Mouse (Mus musculus) heart, embryonic 14.5 days (tissue): Measurements from ENCODE around the gene Islr. TPM values are rescaled to one million over a fixed set of nuclear protein-coding genes. Genes with fewer than 3 reads are reported as not detected.

Source experiments
- ATAC-seq: fragments of 200-750 bp; cut with Nextera tagmentation; 2 replicates; pipeline ENCODE4 v1.8.0; 2017; ENCODE audit warnings: low read depth, moderate TSS enrichment; ENCODE audit not compliant: insufficient number of reproducible peaks, insufficient read depth, low FRiP score
- H3K27ac ChIP-seq, 2 experiments: fragments of 200-500 bp in 1 of 2; fragments of 300-500 bp in 1 of 2; sonication (generic) in 1 of 2; replicated peaks in 1 of 2; 2 replicates each; pipeline ENCODE4 v1.5.1; 2012 to 2014; ENCODE audit warnings: low read depth in 2 of 2, low read length in 2 of 2, control low read depth in 1 of 2, mild to moderate bottlenecking in 1 of 2, mixed read lengths in 1 of 2; ENCODE audit not compliant: control insufficient read depth in 1 of 2, insufficient read depth in 1 of 2
- H3K27me3 ChIP-seq: fragments of 300-500 bp; sonication (generic); 2 replicates; pipeline ENCODE4 v1.6.1; 2014; ENCODE audit warnings: mild to moderate bottlenecking, low read length, control low read depth; ENCODE audit not compliant: control insufficient read depth, insufficient read depth
- H3K36me3 ChIP-seq: fragments of 300-500 bp; sonication (generic); 2 replicates; pipeline ENCODE4 v1.6.1; 2014; ENCODE audit warnings: mild to moderate bottlenecking, control low read depth, low read length, mixed read lengths; ENCODE audit not compliant: control insufficient read depth, insufficient read depth
- H3K4me1 ChIP-seq, 2 experiments: fragments of 200-500 bp in 1 of 2; fragments of 300-500 bp in 1 of 2; sonication (generic) in 1 of 2; 2 replicates each; pipeline ENCODE4 v1.6.1; 2012 to 2014; ENCODE audit warnings: low read length in 2 of 2, control low read depth in 1 of 2, mixed read lengths in 1 of 2; ENCODE audit not compliant: control insufficient read depth in 2 of 2, insufficient read depth in 2 of 2
- H3K4me2 ChIP-seq: fragments of 300-500 bp; sonication (generic); 2 replicates; pipeline ENCODE4 v1.6.1; 2014; ENCODE audit warnings: mild to moderate bottlenecking, low read length
- H3K4me3 ChIP-seq, 2 experiments: fragments of 200-500 bp in 1 of 2; fragments of 300-500 bp in 1 of 2; sonication (generic) in 1 of 2; 2 replicates each; pipeline ENCODE4 v1.5.1; 2012 to 2014; ENCODE audit warnings: low read length in 2 of 2, mild to moderate bottlenecking in 2 of 2, control low read depth in 1 of 2, low read depth in 1 of 2, moderate library complexity in 1 of 2; ENCODE audit not compliant: control insufficient read depth in 1 of 2, insufficient read depth in 1 of 2
- H3K9ac ChIP-seq: fragments of 300-500 bp; sonication (generic); 2 replicates; pipeline ENCODE4 v1.6.1; 2014; ENCODE audit warnings: mild to moderate bottlenecking, low read length
- H3K9me3 ChIP-seq: fragments of 300-500 bp; sonication (generic); 2 replicates; pipeline ENCODE4 v1.6.1; 2016; ENCODE audit warnings: low read length, control low read depth; ENCODE audit not compliant: control insufficient read depth
- WGBS: fragments of 180-500 bp; shearing (Covaris S2); extraction: QIAGEN DNeasy Blood & Tissue Kit; methylation state at CpG from one replicate; pipeline ENCODE4 v1.1.7; 2014; 5-methylcytosine and 5-hydroxymethylcytosine counted together
- polyA plus RNA-seq: library from polyadenylated mRNA; unstranded; fragments of >200 nt; fragmentation: Nextera tagmentation; extraction: Ambion mirVana; gene quantifications from 2 replicates; pipeline ENCODE4 v1.2.1, GENCODE M21; 2014

Gene Islr
- polyA plus RNA-seq, 1 experiment from 2014 or later, result 15.6 TPM

DNA sequence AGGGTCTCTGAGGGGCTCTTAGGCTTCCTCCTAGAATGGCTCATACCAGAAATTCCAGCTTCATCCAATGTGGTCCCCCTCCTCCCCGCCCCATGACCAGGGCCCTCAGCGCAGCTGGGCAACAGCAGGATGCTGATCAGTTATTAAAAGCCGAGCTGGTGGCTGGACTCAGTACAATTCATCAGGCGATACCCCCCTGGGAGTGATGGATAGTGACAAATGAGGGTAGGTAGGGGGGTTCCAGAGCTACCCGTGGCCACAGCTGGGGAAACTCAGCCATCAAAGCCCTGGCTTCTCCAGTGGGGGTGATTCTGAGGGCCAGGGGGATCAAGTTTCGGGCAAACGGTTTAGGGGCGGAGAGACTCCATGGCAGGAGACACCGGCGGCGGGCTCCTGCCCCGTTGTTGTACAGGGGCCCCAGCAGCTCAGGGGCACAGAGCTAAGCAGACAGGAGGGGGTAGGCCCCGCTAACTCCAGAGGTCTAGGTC, 75.1 kb downstream of the Islr start:
- Histone ChIP-seq H3K4me2 (peak overlapping the region; percentile 21; the same call in 1 of the 2 replicates), H3K4me1 (peaks cover 25 to 29% of the 10 kb centered on the region in 2 experiments; a peak in 3 of 4 replicates), H3K9me3 (no peaks in the 10 kb centered on the region), H3K27me3 (peaks cover 37% of the 10 kb centered on the region), H3K27ac (no peak overlapping the region), H3K9ac (no peak overlapping the region), H3K4me3 (no peak overlapping the region), H3K36me3 (no peaks in the 10 kb centered on the region)
- 9% methylated on average over 13 of the region's 13 CpGs for WGBS
- no peak for ATAC-seq

DNA sequence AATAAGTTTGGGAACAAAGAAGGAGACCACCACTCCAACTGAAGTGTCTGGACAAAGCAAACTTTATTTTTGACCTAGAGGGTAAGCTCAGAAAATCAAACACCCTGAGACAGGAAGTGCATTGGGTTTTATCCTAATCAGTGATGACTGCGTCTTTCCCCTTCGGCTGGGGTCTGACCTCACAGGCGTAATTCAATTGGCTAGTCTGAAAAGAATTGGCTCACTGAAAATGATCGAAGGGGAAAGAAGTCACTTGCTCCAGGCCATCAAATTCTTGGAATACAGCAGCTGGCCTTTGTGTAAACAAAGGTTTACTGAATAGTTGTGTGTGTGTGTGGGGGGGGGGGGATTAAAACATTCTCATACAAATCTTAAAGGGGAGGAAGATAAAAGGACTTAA, 78.3 kb downstream of the Islr start:
- peaks cover 18% of the 10 kb centered on the region in 2 experiments; a peak in 3 of 4 replicates for H3K4me1 ChIP-seq
- WGBS, result 60% methylated on average over 4 of the region's 4 CpGs
- peaks cover 31% of the 10 kb centered on the region for H3K27me3 ChIP-seq
- H3K9me3 ChIP-seq, result no peaks in the 10 kb centered on the region
- no peak overlapping the region for H3K27ac ChIP-seq
- H3K36me3 ChIP-seq, result no peaks in the 10 kb centered on the region
- no peak overlapping the region for H3K4me3 ChIP-seq
- ATAC-seq, result no peak
- H3K9ac ChIP-seq, result no peak overlapping the region
- H3K4me2 ChIP-seq, result no peak overlapping the region

DNA sequence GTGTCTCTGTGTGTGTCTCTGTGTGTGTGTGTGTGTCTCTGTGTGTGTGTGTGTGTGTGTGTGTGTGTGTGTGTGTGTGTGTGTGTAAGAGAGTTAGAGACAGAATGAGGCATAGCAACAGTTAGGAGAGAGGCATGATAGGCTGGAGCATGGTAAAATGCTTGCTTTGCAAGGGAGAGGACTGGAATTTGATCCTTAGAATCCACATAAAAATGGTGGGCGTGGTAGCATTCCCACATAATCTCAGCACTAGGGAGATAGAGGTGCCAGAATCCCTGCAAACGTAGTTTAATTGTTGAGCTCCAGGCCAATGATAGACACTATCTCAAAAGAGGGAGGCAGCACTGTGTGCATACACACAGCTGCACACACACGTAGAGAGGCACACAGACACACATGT, 79.0 kb downstream of the Islr start:
- Histone ChIP-seq H3K9ac (no peak overlapping the region), H3K36me3 (no peaks in the 10 kb centered on the region), H3K9me3 (no peaks in the 10 kb centered on the region), H3K4me2 (no peak overlapping the region), H3K4me1 (peaks cover 20% of the 10 kb centered on the region in 2 experiments; a peak in 3 of 4 replicates), H3K27ac (no peak overlapping the region), H3K27me3 (peaks cover 25% of the 10 kb centered on the region), H3K4me3 (no peak overlapping the region)
- 43% methylated on average over 3 of the region's 3 CpGs for WGBS
- ATAC-seq, result no peak

DNA sequence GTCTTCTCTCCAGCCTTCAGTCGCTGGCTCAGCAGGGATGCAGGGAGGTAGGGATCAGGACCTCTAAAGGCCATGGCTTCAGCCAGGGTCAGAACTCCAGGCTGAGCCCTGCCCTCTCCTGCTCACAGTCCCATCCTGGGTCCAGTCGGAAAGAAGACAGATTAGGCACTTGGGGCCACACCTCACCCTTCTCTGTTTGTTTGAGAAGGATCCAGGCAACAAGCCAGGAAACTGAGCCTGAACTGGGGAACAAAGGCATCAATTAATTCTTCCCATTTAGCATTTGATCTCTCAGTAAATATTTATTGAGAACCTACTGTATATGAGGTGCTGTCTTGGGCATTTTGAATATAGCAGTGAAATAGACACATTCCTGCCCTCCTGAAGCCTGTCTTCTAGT, 85.4 kb downstream of the Islr start, which contains the start of gene Ccdc33:
TSS of gene Ccdc33 (minus strand) at position 153 of the 400 bp plus-strand sequence.
- no peak within 1 kb of the TSS for H3K27ac ChIP-seq
- no peaks in the 10 kb centered on the region for H3K36me3 ChIP-seq
- peaks cover 53% of the 10 kb centered on the region for H3K27me3 ChIP-seq
- peaks cover 15 to 26% of the 10 kb centered on the region in 2 experiments for H3K4me1 ChIP-seq
- H3K9me3 ChIP-seq, result no peaks in the 10 kb centered on the region
- ATAC-seq, result no peak
- no peak within 1 kb of the TSS for H3K4me2 ChIP-seq
- H3K4me3 ChIP-seq, result no peak within 1 kb of the TSS
- WGBS, result 27% methylated on average over 2 of the region's 2 CpGs
- no peak within 1 kb of the TSS for H3K9ac ChIP-seq

DNA sequence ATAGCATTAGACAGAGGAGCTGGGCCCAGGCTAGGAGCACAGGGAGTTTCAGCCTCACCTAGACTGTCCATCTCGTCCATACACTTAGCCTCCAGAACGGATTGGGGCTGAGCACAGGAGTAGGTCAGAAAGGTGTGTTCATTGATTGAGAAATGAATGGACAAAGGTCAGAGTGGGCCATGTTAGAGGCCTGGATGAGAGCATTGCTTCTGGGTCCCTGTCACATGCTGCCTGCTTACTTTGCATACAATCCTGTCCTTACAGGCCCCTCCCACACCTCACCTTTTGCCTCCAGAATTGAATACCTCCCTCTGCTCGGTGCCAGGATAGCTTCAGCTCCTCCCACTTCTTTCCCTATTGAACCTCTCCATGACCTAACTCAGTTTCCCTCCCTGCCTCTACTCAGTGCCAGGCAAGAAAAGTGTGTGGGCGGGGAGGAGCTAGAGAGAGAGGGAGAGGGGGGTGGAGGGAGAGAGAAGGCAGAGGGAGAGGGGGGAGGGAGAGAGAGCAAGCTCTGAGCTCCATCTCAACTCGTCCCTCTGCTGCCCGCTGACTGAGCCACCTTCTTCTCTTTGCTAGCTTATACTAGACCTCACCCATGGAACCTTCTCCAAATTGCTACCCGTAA, 88.0 kb downstream of the Islr start:
- H3K4me1 ChIP-seq, result peaks cover 23 to 35% of the 10 kb centered on the region in 2 experiments
- H3K27me3 ChIP-seq, result peaks cover 53% of the 10 kb centered on the region
- no peak overlapping the region for H3K4me2 ChIP-seq
- H3K36me3 ChIP-seq, result no peaks in the 10 kb centered on the region
- ATAC-seq, result no peak
- H3K9ac ChIP-seq, result no peak overlapping the region
- no peak overlapping the region for H3K4me3 ChIP-seq
- no peak overlapping the region for H3K27ac ChIP-seq
- H3K9me3 ChIP-seq, result no peaks in the 10 kb centered on the region
- 51% methylated on average over 7 of the region's 7 CpGs for WGBS

DNA sequence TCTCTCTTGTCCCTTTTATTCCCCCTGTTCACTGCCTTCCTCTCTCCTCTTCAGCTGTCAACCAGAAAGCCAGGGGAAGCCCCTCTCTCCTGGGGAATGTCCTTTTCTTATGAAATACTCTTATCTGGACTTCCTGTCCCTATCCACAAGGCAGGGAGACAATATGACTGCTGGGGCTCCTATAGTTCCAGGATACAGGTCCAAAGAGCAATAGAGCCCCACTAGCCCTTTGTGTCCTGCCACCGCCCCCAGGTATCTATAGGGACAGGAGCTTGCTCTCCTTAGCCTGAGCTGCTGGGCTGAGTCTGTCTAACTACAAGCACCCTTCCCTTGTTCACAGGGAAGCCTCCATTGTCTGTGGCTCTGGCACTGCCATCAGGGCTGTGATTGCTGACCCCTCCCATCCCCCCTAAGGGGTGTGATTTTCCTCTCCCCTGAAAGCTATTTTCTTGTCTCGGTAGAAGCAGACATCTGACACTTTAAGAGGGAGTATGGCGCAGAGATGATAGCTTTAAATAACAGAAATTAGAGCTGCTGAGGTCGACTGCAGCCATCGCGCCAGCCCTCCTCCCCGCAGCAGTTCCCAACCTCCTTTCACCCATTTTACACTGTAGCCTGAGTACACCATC, 88.7 kb downstream of the Islr start:
- H3K27me3 ChIP-seq, result peaks cover 53% of the 10 kb centered on the region
- no peak overlapping the region for H3K9ac ChIP-seq
- H3K4me1 ChIP-seq, result peaks cover 22 to 31% of the 10 kb centered on the region in 2 experiments
- H3K4me2 ChIP-seq, result no peak overlapping the region
- no peak overlapping the region for H3K27ac ChIP-seq
- no peaks in the 10 kb centered on the region for H3K9me3 ChIP-seq
- 27% methylated on average over 7 of the region's 7 CpGs for WGBS
- no peak overlapping the region for H3K4me3 ChIP-seq
- H3K36me3 ChIP-seq, result no peaks in the 10 kb centered on the region
- ATAC-seq, result no peak

DNA sequence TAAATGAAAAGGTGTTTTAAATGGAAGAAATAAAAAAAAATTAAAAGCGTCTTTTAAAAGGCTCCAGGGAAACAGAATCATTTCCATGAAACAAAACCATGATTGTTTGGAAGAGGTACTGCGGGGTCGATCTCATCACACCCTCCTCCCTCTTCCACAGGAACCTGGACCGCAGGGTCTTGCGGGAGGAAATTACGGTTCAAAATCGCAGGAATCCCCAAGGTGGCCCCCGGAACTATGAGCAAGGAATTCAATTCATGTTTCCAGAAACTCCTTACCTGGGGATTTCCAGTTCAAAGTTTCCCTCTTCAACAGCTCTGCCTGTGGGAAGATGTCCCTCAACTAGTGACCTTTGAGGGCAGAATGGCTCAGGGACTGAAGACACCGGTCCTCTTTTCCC, 90.1 kb downstream of the Islr start:
- no peak overlapping the region for H3K9ac ChIP-seq
- no peak for ATAC-seq
- peak overlapping the region; percentile 57; the same call in 1 of the 2 replicates for H3K4me2 ChIP-seq
- H3K27me3 ChIP-seq, result peaks cover 53% of the 10 kb centered on the region
- H3K27ac ChIP-seq, result no peak overlapping the region
- 18% methylated on average over 9 of the region's 9 CpGs for WGBS
- H3K4me3 ChIP-seq, result no peak overlapping the region
- no peaks in the 10 kb centered on the region for H3K9me3 ChIP-seq
- no peaks in the 10 kb centered on the region for H3K36me3 ChIP-seq
- H3K4me1 ChIP-seq, result peaks cover 19 to 28% of the 10 kb centered on the region in 2 experiments
